Mouse (Mus musculus) heart, adult 2 months (tissue): ENCODE data around the gene Fasn.

ENCODE experiments used
- CTCF ChIP-seq: fragments of 200-600 bp; IDR thresholded peaks from 2 replicates; pipeline ENCODE4 v1.8.1; 2022; ENCODE audit warnings: antibody characterized with exemption, mild to moderate bottlenecking, moderate library complexity
- EP300 ChIP-seq: fragments of 200-500 bp; IDR thresholded peaks from 2 replicates; pipeline ENCODE4 v1.6.1; 2011; ENCODE audit warnings: low read depth, low read length, control low read depth; ENCODE audit not compliant: insufficient read depth
- POLR2A ChIP-seq: fragments of 200-500 bp; IDR thresholded peaks from 2 replicates; pipeline ENCODE4 v1.6.1; 2011; ENCODE audit warnings: mild to moderate bottlenecking, low read depth, low read length, control low read depth; ENCODE audit not compliant: insufficient read depth

- TF ChIP-seq EP300: no peak
- no peak for TF ChIP-seq CTCF
- TF ChIP-seq POLR2A: no peak
Measured at GRCm38 (mm10) chr11:120829757-120830532, 5.6 kb upstream of the Fasn start.
